12 mouse cellular contexts compared by ENCODE assay signal in the genomic region with DNA sequence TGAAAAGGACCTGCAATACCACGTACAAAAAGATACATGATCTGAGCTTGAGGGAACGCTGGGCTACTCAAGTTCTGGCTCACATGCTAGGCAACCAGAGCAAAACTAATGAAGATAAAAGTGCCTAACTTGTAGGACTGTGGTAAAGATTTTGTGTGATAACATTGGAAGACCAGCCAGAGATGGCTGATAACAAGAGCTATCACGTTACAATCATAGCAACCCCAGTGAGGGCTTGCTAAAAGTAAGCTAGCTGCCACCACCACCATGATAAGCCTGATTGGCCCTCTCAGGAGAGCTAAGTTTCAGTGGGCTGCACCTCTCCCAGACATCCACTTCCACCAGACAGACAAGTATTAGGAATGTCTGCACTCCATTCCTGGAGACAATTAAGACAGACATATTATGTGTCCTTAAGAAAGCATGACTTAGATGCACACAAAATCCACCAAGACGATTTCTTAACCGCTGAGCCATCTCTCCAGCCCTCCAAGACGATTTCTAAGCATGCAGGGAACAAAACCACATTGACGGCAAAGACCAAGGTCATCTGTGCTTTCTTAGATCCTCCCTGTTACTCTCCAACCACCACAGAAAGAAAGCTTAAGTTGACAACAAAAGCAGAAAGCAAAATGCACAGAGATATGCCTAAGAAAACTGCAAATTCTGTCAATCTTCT. TPM values are rescaled to one million over a fixed set of nuclear protein-coding genes. Genes with fewer than 3 reads are reported as not detected.
A peak's percentile ranks its signal among the peaks of the same experiment; 100 is the strongest.
DNase-seq lines count a peak whose midpoint lies in the region; ATAC-seq and TF ChIP-seq lines count a peak whose summit lies in the region.
"Had no signal": no experiment of that assay in that cellular context is flagged by ENCODE, and none has a peak within 500 bp of the region (broad histone marks: within the 10 kb centered on the region; RNA-seq: fewer than 3 reads in every experiment).

No protein-coding gene starts in this region.

- no peak for ATAC-seq in intestine, postnatal 0 days
- no peak for ATAC-seq in intestine, embryonic 16.5 days
- ATAC-seq in embryonic facial prominence, embryonic 13.5 days (ENCODE audit: insufficient number of reproducible peaks, insufficient read depth, low FRiP score, low TSS enrichment, low read depth), result no peak

- no peaks in the 10 kb centered on the region for H3K36me3 ChIP-seq in intestine, postnatal 0 days (ENCODE audit: control insufficient read depth, insufficient read depth)
- H3K36me3 ChIP-seq in intestine, embryonic 16.5 days (ENCODE audit: control insufficient read depth, insufficient read depth, low read length), result no peaks in the 10 kb centered on the region
- H3K36me3 ChIP-seq in embryonic facial prominence, embryonic 13.5 days, result no peaks in the 10 kb centered on the region

- peak overlapping the region; percentile 21 for H3K4me2 ChIP-seq in intestine, postnatal 0 days (replicated peaks; ENCODE audit: low read depth)
- H3K4me2 ChIP-seq in intestine, embryonic 16.5 days (ENCODE audit: low read depth, low read length), result no peak overlapping the region
- H3K4me2 ChIP-seq in embryonic facial prominence, embryonic 13.5 days, result peak overlapping the region; percentile 94

- 72% methylated on average over 7 of the region's 7 CpGs for WGBS in intestine, postnatal 0 days
- WGBS in intestine, embryonic 16.5 days, result 65% methylated on average over 7 of the region's 7 CpGs
- WGBS in embryonic facial prominence, embryonic 13.5 days, result 31% methylated on average over 7 of the region's 7 CpGs

- no peak overlapping the region for H3K27ac ChIP-seq in intestine, postnatal 0 days (ENCODE audit: low read depth, low read length)
- H3K27ac ChIP-seq in intestine, embryonic 16.5 days (ENCODE audit: low read length), result no peak overlapping the region
- H3K27ac ChIP-seq in embryonic facial prominence, embryonic 13.5 days, result peak overlapping the region; percentile 22; the same call in 1 of the 2 replicates

- no peaks in the 10 kb centered on the region for H3K9me3 ChIP-seq in intestine, postnatal 0 days (ENCODE audit: control insufficient read depth)
- H3K9me3 ChIP-seq in intestine, embryonic 16.5 days (ENCODE audit: control insufficient read depth, low read length), result no peaks in the 10 kb centered on the region
- H3K9me3 ChIP-seq in embryonic facial prominence, embryonic 13.5 days, result no peaks in the 10 kb centered on the region

- peak; percentile 49 for DNase-seq in 416B (ENCODE audit: low read depth)
- DNase-seq in liver, result peak; percentile 38
- DNase-seq in T-cell, adult 2 months (ENCODE audit: low spot score), result no peak
- DNase-seq in right cerebral cortex, postnatal 10 days (ENCODE audit: low spot score in 2 of 2), result no peak
- DNase-seq in gastrocnemius, postnatal 14 days, result no peak

- TF ChIP-seq CTCF in intestine, postnatal 0 days (IDR thresholded peaks at IDR 0.05; ENCODE audit: low read depth), result no peak

- H3K27me3 ChIP-seq in intestine, postnatal 0 days (replicated peaks; ENCODE audit: control insufficient read depth, insufficient read depth, low read length), result no peaks in the 10 kb centered on the region
- no peaks in the 10 kb centered on the region; the same call in 1 of the 2 replicates for H3K27me3 ChIP-seq in intestine, embryonic 16.5 days (replicated peaks; ENCODE audit: control insufficient read depth, insufficient read depth, low read length)
- H3K27me3 ChIP-seq in embryonic facial prominence, embryonic 13.5 days, result 0 out of 2 replicates have a peak, but pooled peaks cover 3% of the 10 kb centered on the region

- 0 out of 2 replicates have a peak overlapping the region, but pooled peaks have one; percentile 1 for H3K9ac ChIP-seq in intestine, postnatal 0 days (ENCODE audit: low read depth, low read length)
- H3K9ac ChIP-seq in intestine, embryonic 16.5 days (ENCODE audit: low read depth, low read length), result no peak overlapping the region
- H3K9ac ChIP-seq in embryonic facial prominence, embryonic 13.5 days, result 0 out of 2 replicates have a peak overlapping the region, but pooled peaks have one; percentile 2

- no peak overlapping the region for H3K4me3 ChIP-seq in intestine, postnatal 0 days (ENCODE audit: low read depth, low read length)
- no peak overlapping the region for H3K4me3 ChIP-seq in intestine, embryonic 16.5 days (ENCODE audit: low read length)
- H3K4me3 ChIP-seq in embryonic facial prominence, embryonic 13.5 days, result peak overlapping the region; percentile 16

- peaks cover 5% of the 10 kb centered on the region; the same call in 1 of the 2 replicates for H3K4me1 ChIP-seq in intestine, postnatal 0 days (replicated peaks; ENCODE audit: control insufficient read depth, insufficient read depth, low read length)
- H3K4me1 ChIP-seq in intestine, embryonic 16.5 days (ENCODE audit: control insufficient read depth, insufficient read depth, low read length), result peaks cover 3% of the 10 kb centered on the region; the same call in 1 of the 2 replicates
- peaks cover 61% of the 10 kb centered on the region for H3K4me1 ChIP-seq in embryonic facial prominence, embryonic 13.5 days

- intact Hi-C loops in gastrocnemius, postnatal 14 days (cut with DNase I; ENCODE audit: low total_unique reads), result no loop called here

RNA-seq across cellular contexts. Expression of a gene that starts 3.0 kb away (rescaled TPM):
- 42.5 and 54.8 TPM in 2 replicates for polyA plus RNA-seq in intestine, postnatal 0 days (2015; fragmentation: Nextera tagmentation; extraction: Ambion mirVana)
- polyA plus RNA-seq in intestine, embryonic 16.5 days (2015; fragmentation: Nextera tagmentation; extraction: Ambion mirVana), result 39.4 and 46.2 TPM in 2 replicates
- polyA plus RNA-seq in embryonic facial prominence, embryonic 13.5 days (2015; fragmentation: Nextera tagmentation; extraction: Ambion mirVana), result 46.1 and 52.6 TPM in 2 replicates
- 10 to 100 TPM; 27.2 to 39.9 TPM for total RNA-seq in gastrocnemius, postnatal 14 days (2021)

RNA-seq across cellular contexts. Expression of a gene that starts 51.3 kb away (rescaled TPM):
- not detected in 2 replicates for polyA plus RNA-seq in intestine, postnatal 0 days (2015; fragmentation: Nextera tagmentation; extraction: Ambion mirVana)
- polyA plus RNA-seq in intestine, embryonic 16.5 days (2015; fragmentation: Nextera tagmentation; extraction: Ambion mirVana), result not detected in 2 replicates
- polyA plus RNA-seq in embryonic facial prominence, embryonic 13.5 days (2015; fragmentation: Nextera tagmentation; extraction: Ambion mirVana), result not detected in 2 replicates
- not detected for total RNA-seq in gastrocnemius, postnatal 14 days (2021)
- total RNA-seq: ES-E14; heart, postnatal 25 days; left cerebral cortex, postnatal 14 days; neutrophil, adult 5-6 weeks had no signal

Comparison
In these comparisons a context has a peak if more than half of its experiments do, and no peak if none do; other contexts are left out.
1. DNase-seq: peak in 416B (single experiment) and liver (single experiment); none in T-cell, adult 2 months (single experiment), right cerebral cortex, postnatal 10 days (0 of 2) and gastrocnemius, postnatal 14 days (single experiment).